Mouse (Mus musculus) spleen, adult 2 months (tissue): ENCODE data around the gene Gabpa. TPM values are rescaled to one million over a fixed set of nuclear protein-coding genes. Genes with fewer than 3 reads are reported as not detected.

ENCODE experiments used
- DNase-seq, 2 experiments: peaks; one replicate each; pipeline versions ENCODE4 v3.0.0 to v3.0.0-alpha.2; 2012 to 2021; ENCODE audit warnings: low spot score in 2 of 2, low read depth in 1 of 2
- H3K27ac ChIP-seq: fragments of 200-500 bp; 2 replicates; pipeline ENCODE4 v1.5.1; 2012; ENCODE audit warnings: low read length, inconsistent platforms; ENCODE audit not compliant: insufficient read depth
- H3K27me3 ChIP-seq: fragments of 200-500 bp; 2 replicates; pipeline ENCODE4 v1.6.1; 2012; ENCODE audit warnings: mild to moderate bottlenecking, moderate library complexity, low read length, inconsistent platforms; ENCODE audit not compliant: control insufficient read depth, insufficient read depth
- H3K36me3 ChIP-seq: fragments of 200-500 bp; 2 replicates; pipeline ENCODE4 v1.6.1; 2012; ENCODE audit warnings: mild to moderate bottlenecking, low read length, inconsistent platforms; ENCODE audit not compliant: control insufficient read depth, insufficient read depth
- H3K4me1 ChIP-seq: fragments of 200-500 bp; 2 replicates; pipeline ENCODE4 v1.6.1; 2011; ENCODE audit warnings: inconsistent platforms; ENCODE audit not compliant: control insufficient read depth, insufficient read depth, insufficient read length
- H3K4me3 ChIP-seq: fragments of 200-500 bp; 2 replicates; pipeline ENCODE4 v1.5.1; 2011; ENCODE audit warnings: mild to moderate bottlenecking, inconsistent platforms; ENCODE audit not compliant: insufficient read depth, insufficient read length; ENCODE audit errors: extremely low read depth
- CTCF ChIP-seq: fragments of 200-500 bp; IDR thresholded peaks from 2 replicates; pipeline ENCODE4 v1.5.1; 2011; ENCODE audit warnings: mild to moderate bottlenecking, inconsistent platforms; ENCODE audit not compliant: insufficient read depth, insufficient read length, insufficient replicate concordance; ENCODE audit errors: extremely low read depth
- POLR2A ChIP-seq: fragments of 200-500 bp; IDR thresholded peaks from 2 replicates; pipeline ENCODE4 v1.6.1; 2011; ENCODE audit warnings: low read depth, low read length, inconsistent platforms
- WGBS: fragments of 180-500 bp; shearing (Covaris S2); methylation state at CpG from one replicate; pipeline ENCODE4 v1.1.7; 2018; 5-methylcytosine and 5-hydroxymethylcytosine counted together
- polyA plus RNA-seq: library from polyadenylated mRNA; depleted of rRNA; stranded (reverse); fragments of >200 nt; gene quantifications from 2 replicates; pipeline ENCODE4 v1.2.3, GENCODE M21; 2012; rRNA removed

Gabpa gene
- polyA plus RNA-seq, 1 experiment = 4.9 TPM

DNA sequence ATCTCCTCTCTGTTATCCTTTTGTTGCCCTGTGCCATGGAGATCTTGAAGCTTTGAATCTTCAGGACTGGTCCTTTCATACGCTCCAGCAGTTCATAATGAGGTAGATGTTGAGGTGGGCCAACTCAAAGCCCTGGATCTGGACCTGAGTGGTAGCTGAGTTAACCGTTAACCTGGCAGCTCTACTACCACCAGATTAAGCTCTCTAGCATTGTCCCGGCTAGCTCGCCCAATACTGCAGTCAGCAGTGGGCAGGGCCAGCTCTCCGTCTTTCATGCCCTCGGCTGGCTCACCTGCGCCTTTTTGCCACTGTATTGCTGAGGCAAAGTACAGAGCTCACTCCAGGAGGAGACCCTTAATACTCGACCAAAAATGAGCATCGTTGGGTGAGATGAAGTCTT lies 46.4 kb downstream of the Gabpa start:
- TF ChIP-seq POLR2A = no peak
- no peak for TF ChIP-seq CTCF
- no peak overlapping the region for H3K4me3 ChIP-seq
- no peaks in the 10 kb centered on the region for H3K36me3 ChIP-seq
- no peak for DNase-seq
- H3K27me3 ChIP-seq = no peaks in the 10 kb centered on the region
- H3K27ac ChIP-seq = no peak overlapping the region
- H3K4me1 ChIP-seq = no peaks in the 10 kb centered on the region
- 89% methylated on average over 9 of the region's 9 CpGs for WGBS

DNA sequence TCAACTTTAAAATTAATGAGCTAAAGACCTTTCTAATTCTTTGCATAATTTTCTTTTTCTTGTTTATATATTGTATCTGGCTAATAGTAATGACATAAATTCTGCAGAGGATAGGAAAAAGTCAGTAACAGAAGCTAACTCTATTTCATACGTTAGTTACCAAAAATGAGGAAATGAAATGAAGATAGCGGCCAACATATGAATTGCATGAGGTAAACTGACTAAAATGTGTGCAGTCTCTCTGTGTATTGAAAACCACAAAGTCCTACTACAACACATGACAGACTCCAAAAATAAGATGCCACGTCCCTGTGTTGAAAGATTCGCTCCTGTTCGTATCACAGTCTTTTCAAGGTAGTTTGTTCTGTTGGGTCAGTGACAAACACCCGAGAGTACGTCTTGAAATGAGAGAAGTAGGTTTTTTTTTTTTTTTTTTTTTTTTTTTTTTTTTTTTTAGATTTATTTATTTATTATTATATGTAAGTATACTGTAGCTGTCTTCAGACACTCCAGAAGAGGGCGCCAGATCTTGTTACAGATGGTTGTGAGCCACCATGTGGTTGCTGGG lies 47.1 kb downstream of the Gabpa start:
- no peak for TF ChIP-seq POLR2A
- TF ChIP-seq CTCF = no peak
- H3K4me1 ChIP-seq = no peaks in the 10 kb centered on the region
- H3K27ac ChIP-seq = no peak overlapping the region
- no peak for DNase-seq
- no peaks in the 10 kb centered on the region for H3K36me3 ChIP-seq
- no peak overlapping the region for H3K4me3 ChIP-seq
- 52% methylated on average over 8 of the region's 8 CpGs for WGBS
- no peaks in the 10 kb centered on the region for H3K27me3 ChIP-seq

DNA sequence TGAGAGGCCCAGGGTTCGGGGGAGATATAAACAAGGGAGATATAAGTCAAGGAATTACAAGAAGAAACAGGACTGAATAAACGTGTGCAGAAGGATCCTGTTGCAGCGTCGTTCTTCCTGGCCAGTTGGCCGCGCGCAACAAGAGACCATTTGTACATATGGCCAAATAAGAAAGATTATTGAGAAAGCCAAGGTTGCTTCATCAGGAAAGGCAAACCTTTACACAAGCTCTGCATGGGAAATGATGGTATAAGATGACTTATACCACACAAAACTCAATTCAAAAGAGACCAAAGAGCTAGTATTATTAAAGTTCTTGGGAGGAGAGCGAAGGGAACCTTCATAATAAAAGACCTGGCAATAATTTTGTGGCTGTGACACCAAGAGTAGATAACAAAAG lies 49.8 kb downstream of the Gabpa start:
- H3K4me1 ChIP-seq = no peaks in the 10 kb centered on the region
- H3K4me3 ChIP-seq = no peak overlapping the region
- H3K36me3 ChIP-seq = no peaks in the 10 kb centered on the region
- no peak overlapping the region for H3K27ac ChIP-seq
- WGBS = 85% methylated on average over 8 of the region's 8 CpGs
- TF ChIP-seq POLR2A (no peak), CTCF (no peak)
- no peaks in the 10 kb centered on the region for H3K27me3 ChIP-seq
- DNase-seq = no peak

DNA sequence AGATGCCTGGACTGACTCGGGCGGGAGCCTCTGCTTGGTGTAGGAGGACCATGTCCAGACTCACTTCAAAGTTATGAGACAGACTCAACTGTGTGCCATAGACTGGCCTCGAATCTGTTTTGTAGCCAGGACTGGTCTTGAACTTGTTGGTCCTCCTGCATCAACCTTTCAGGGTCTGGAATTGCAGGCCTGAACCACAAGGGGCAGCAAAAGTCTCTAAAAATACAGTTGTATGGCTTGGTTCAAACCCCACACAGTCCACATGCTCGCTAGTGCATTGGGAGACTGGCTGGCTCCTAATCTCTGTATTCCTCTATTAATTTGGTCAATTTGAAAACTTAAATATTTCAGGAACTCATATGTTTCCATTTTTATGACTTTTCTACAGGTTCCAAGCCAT lies 68.3 kb downstream of the Gabpa start:
- 90% methylated on average over 4 of the region's 4 CpGs for WGBS
- no peak for TF ChIP-seq CTCF
- no peak for TF ChIP-seq POLR2A
- Histone ChIP-seq H3K36me3 (no peaks in the 10 kb centered on the region), H3K4me3 (no peak overlapping the region), H3K27ac (no peak overlapping the region), H3K27me3 (no peaks in the 10 kb centered on the region), H3K4me1 (no peaks in the 10 kb centered on the region)
- DNase-seq = no peak

DNA sequence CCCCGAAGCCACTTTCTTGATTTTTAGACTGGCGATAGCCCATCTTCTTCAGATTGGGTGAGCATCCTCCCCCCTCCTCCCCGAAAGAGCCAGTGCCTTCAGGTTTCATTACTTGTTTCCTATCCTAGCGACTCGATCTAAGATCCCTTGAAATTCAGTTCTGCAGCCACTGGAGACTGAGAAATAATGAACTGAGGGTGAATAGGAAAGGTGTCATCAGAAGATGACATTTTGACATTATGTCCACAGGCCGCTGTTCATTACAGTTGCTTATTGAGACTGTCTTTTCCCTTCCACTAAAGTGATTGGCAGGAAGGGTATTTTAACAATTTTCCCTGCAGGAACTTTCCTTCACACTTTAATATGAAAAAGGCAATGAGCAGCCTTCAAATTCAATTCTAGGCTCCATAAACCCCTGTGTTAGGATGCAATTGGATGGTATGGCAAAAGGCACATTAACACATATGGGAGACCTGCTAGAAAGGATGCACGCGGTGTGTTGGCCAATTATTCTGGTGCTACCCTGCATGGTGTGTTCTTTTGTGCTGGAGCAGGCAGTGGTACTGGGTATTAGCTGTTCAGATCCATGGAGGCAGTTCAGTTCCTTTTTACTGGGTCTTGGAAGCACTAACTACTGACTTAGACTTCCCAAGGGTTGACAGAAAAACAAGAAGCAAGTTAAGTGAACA lies 76.9 kb downstream of the Gabpa start:
- Histone ChIP-seq H3K36me3 (no peaks in the 10 kb centered on the region), H3K4me1 (no peaks in the 10 kb centered on the region), H3K4me3 (no peak overlapping the region), H3K27ac (no peak overlapping the region), H3K27me3 (no peaks in the 10 kb centered on the region)
- WGBS = 89% methylated on average over 8 of the region's 8 CpGs
- TF ChIP-seq POLR2A (no peak), CTCF (no peak)
- no peak for DNase-seq

Other genes starting within 250 kb of the Gabpa start
- 4.6 and 6.3 TPM in 2 replicates for gene Mrpl39, start 99.2 kb upstream of the Gabpa start, polyA plus RNA-seq
- gene Jam2, start 60.8 kb upstream of the Gabpa start, polyA plus RNA-seq = 2.3 and 2.5 TPM in 2 replicates
- 45.4 and 67.9 TPM in 2 replicates for gene Atp5j, start 700 bp downstream of the Gabpa start, polyA plus RNA-seq